Mouse (Mus musculus) limb, embryonic 10.5 days (tissue): ENCODE data around the gene Mpv17. TPM values are rescaled to one million over a fixed set of nuclear protein-coding genes. Genes with fewer than 3 reads are reported as not detected.
A peak's percentile ranks its signal among the peaks of the same experiment; 100 is the strongest.

Experiments
- DNase-seq: peaks from one replicate; pipeline ENCODE4 v3.0.0-alpha.2; 2017; ENCODE audit warnings: low spot score
- H3K27ac ChIP-seq: fragments of 300-500 bp; sonication (generic); 2 replicates; pipeline ENCODE4 v1.5.1; 2016; ENCODE audit warnings: mild to moderate bottlenecking
- H3K27me3 ChIP-seq: fragments of 300-500 bp; sonication (generic); 2 replicates; pipeline ENCODE4 v1.6.1; 2016; ENCODE audit warnings: low read depth, mild to moderate bottlenecking; ENCODE audit not compliant: poor library complexity, severe bottlenecking
- H3K36me3 ChIP-seq: fragments of 300-500 bp; sonication (generic); 2 replicates; pipeline ENCODE4 v1.6.1; 2016; ENCODE audit warnings: mild to moderate bottlenecking, moderate library complexity
- H3K4me1 ChIP-seq: fragments of 300-500 bp; sonication (generic); 2 replicates; pipeline ENCODE4 v1.6.1; 2016
- H3K4me3 ChIP-seq: fragments of 300-500 bp; sonication (generic); 2 replicates; pipeline ENCODE4 v1.5.1; 2016; ENCODE audit warnings: mild to moderate bottlenecking, moderate library complexity
- H3K9me3 ChIP-seq: fragments of 300-500 bp; sonication (generic); replicated peaks from 2 replicates; pipeline ENCODE4 v1.6.1; 2016; ENCODE audit warnings: mild to moderate bottlenecking
- WGBS: fragments of 180-500 bp; shearing (Covaris S2); methylation state at CpG from one replicate; pipeline ENCODE4 v1.1.7; 2016; 5-methylcytosine and 5-hydroxymethylcytosine counted together
- polyA plus RNA-seq: library from polyadenylated mRNA; unstranded; fragments of >200 nt; fragmentation: Nextera tagmentation; extraction: Ambion mirVana; gene quantifications from 2 replicates; pipeline ENCODE4 v1.2.1, GENCODE M21; 2016

Mpv17 gene
- polyA plus RNA-seq, 1 experiment from 2014 or later = 66.0 TPM

DNA sequence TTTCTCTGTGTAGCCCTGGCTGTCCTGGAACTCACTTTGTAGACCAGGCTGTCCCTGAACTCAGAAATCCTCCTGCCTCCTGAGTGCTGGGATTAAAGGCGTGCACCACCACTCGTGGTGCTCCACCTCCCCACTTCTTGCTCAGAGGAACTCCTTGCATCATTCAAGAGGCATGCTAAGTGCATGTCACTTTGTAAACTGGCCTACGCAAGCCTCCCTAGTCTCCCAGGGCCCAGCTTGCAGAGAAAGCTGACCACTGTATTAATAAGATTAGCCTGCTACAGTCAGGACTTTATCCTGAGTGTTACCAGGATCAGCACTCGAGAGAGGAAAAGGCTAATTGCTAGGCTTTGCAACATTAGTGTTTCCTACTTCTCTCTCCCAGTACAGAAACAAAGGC is 14.6 kb upstream of the Mpv17 start:
- no peak for DNase-seq
- Histone ChIP-seq H3K27ac (no peak overlapping the region), H3K9me3 (no peaks in the 10 kb centered on the region), H3K36me3 (peaks cover 97% of the 10 kb centered on the region), H3K27me3 (no peaks in the 10 kb centered on the region), H3K4me3 (no peak overlapping the region), H3K4me1 (no peaks in the 10 kb centered on the region)
- WGBS = 93% methylated on average over 4 of the region's 4 CpGs

DNA sequence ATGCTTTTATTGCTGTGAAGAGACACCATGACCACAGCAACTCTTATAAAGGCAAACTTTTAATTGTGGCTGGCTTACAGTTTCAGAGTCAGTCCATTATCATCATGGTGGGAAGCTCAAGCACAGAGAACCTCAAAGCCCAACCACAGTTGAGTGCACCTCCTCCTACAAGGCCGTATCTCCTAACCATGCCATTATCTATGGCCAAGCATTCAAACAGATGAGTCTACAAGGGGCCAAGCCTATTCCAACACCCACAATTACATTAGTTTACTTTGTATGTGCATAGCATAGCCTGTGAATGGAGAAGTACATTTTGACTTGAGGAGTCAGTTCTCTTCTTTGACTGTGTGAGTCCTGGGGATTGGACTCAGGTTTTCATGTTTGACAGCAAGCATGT is 10.8 kb upstream of the Mpv17 start:
- DNase-seq = no peak
- 90% methylated on average over 1 of the region's 1 CpGs for WGBS
- H3K4me3 ChIP-seq = no peak overlapping the region
- no peak overlapping the region for H3K27ac ChIP-seq
- no peaks in the 10 kb centered on the region for H3K9me3 ChIP-seq
- H3K4me1 ChIP-seq = no peaks in the 10 kb centered on the region
- H3K27me3 ChIP-seq = no peaks in the 10 kb centered on the region
- peaks cover 100% of the 10 kb centered on the region for H3K36me3 ChIP-seq

DNA sequence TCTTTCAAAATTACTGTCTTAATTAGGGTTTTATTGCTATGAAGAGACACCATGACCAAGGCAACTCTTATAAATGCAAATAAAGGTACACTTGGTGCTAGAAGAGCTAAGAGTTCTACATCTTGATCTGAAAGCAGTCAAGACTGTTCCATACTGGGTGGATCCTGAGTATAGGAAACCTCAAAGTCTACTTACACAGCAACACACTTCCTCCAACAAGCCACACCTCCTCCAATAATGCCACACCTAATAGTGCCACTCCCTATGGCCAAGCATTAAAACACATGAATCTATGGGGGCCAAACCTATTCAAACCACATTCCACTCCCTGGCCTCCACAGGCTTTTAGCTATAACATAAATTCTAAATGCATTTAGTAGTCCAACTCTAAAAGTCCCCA is 8.4 kb upstream of the Mpv17 start:
- no peak for DNase-seq
- Histone ChIP-seq H3K36me3 (peaks cover 100% of the 10 kb centered on the region), H3K9me3 (no peaks in the 10 kb centered on the region), H3K27me3 (no peaks in the 10 kb centered on the region), H3K4me3 (no peak overlapping the region), H3K4me1 (no peaks in the 10 kb centered on the region), H3K27ac (no peak overlapping the region)

DNA sequence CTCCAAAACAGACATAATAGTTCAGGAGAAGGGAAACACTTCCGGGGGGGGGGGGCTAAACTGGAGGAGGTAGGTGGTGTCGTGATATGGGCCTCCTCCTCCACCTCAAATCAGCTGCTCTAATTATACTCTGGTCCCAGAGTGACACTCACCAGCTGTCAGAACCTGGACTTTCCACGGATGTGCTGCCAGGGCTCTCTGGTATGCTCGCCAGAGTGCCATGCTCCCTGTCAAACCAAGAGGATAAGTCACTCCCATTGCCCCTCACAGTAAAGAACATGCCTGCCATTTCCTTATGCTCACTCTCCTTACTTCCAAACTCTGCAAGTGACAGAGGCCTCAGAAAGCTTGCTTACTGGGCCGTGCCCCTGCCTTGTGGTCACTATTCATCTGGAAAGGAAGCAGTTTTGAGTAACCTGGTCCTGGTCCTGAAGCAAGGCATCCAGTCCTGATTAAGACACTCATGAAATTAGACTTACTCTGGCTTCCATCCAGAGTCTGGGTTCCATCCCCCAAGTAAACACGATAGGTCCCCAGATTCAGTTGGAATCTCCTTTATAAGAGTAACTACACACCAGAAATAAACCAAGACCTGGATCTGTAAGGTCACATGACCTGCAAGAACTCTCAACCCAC is 417 bp downstream of the Mpv17 start:
- Histone ChIP-seq H3K36me3 (peaks cover 52% of the 10 kb centered on the region), H3K4me1 (peaks cover 13% of the 10 kb centered on the region), H3K27ac (peak overlapping the region; percentile 86), H3K9me3 (no peaks in the 10 kb centered on the region), H3K4me3 (peak overlapping the region; percentile 68), H3K27me3 (no peaks in the 10 kb centered on the region)
- DNase-seq = no peak
- WGBS = 41% methylated on average over 6 of the region's 6 CpGs

DNA sequence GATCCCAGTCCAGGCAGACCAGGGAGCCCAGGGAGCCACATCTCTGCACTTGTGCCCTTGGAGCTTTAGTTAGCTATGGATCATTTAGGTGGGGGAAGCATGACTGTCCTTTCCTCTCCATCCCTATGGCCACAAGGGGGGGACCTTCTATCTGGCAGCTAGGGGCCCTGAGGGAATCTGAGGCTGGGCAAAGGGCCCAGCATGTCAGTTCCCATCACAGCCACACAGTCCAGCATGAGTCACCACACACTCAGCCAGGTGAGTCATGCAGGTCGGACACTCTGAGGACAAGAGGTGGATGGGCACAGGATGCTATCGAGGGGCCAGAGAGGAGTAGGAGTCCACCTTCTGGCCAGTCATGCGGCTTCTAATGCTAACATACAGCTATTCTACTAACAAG is 2.3 kb downstream of the Mpv17 start:
- H3K36me3 ChIP-seq = peaks cover 37% of the 10 kb centered on the region
- no peaks in the 10 kb centered on the region for H3K9me3 ChIP-seq
- H3K4me3 ChIP-seq = no peak overlapping the region
- no peaks in the 10 kb centered on the region for H3K27me3 ChIP-seq
- H3K27ac ChIP-seq = no peak overlapping the region
- H3K4me1 ChIP-seq = peaks cover 13% of the 10 kb centered on the region
- WGBS = 88% methylated on average over 3 of the region's 3 CpGs
- DNase-seq = no peak

DNA sequence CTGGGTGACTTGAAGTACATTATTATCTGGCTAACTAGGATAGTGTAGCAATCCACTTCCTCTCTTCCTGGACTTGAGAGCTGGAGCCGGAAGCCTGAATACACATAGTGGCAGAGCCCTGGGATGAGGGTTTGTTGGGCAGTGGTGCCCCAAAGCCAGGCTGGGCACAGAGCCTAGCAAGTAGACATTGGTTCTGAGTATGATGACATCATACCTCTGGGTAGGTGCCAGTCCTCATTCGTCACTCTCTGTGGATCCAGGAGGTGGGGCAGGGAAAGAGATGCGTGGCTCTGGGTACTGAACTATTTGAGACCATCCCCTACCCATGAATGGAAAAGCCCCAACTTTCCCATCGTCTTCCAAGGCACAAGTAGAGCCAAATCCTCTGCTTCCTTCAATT is 4.3 kb downstream of the Mpv17 start:
- Histone ChIP-seq H3K27me3 (no peaks in the 10 kb centered on the region), H3K4me3 (no peak overlapping the region), H3K36me3 (peaks cover 35% of the 10 kb centered on the region), H3K4me1 (peaks cover 10% of the 10 kb centered on the region), H3K9me3 (no peaks in the 10 kb centered on the region), H3K27ac (no peak overlapping the region)
- 86% methylated on average over 4 of the region's 4 CpGs for WGBS
- no peak for DNase-seq

DNA sequence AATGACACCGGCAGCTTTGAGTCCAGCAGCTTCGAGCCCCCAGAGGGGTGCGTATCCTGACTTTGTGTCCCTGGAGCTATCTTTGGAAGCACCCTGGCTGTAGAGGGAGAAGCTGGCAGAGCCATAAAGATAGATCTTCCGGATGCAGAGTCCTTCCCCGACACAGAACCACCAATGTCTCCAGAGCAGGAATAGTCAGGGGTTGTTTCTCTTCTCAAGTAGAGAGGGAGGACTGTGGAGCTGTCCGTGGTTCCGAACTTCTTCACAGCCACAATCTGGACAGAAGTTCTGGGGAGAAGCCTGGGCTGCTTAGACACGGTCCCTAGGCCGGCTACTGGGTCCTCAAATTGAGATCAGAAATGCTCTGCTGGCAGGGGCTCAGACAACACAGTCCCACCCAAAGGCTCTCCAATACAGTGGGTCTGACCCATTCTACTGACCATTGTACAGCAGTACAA is 15.1 kb downstream of the Mpv17 start:
- H3K27me3 ChIP-seq = peaks cover 65% of the 10 kb centered on the region
- no peaks in the 10 kb centered on the region for H3K9me3 ChIP-seq
- H3K36me3 ChIP-seq = peaks cover 15% of the 10 kb centered on the region
- peak; percentile 58 for DNase-seq
- no peak overlapping the region for H3K4me3 ChIP-seq
- 18% methylated on average over 9 of the region's 9 CpGs for WGBS
- H3K4me1 ChIP-seq = peaks cover 25% of the 10 kb centered on the region
- H3K27ac ChIP-seq = no peak overlapping the region

DNA sequence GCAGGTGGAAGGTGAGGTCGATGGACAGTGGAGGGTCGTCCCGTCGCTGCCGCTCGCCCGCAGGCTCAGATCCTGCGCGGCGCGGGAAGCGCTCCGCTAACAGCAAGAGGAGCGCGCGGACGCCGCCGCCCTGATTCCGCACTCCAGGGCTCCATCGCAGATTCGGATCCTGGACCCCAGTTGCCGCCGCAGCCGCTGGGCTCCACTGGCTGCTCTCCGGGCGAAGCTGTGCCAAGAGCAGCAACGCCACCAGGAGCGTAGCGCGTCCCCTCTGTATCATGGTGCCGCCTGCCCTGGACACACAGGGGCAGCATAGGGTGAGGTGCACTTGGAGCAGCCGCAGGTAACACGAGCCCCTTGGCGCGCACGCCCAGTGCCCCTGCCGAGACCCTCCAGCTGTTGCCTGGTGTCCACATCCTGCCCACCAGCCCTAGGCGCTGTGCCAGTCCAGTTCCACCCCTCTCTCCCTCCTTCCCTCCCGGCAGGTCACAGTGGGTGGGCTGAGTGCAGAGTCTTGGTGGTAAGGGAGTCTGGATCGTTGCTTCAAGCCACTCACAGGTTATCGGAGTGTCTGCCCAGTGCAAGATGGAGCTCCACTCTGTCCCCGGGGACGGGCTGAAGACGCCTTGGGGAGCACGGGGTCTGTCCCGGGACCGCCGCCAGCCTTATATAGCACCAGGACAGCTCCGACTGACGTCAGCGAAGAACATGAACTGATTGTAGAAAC is 15.6 kb downstream of the Mpv17 start, which contains the start of gene Ucn:
Gene Ucn, minus strand, starts transcription at position 589 of the 727 bp plus-strand sequence.
- Histone ChIP-seq H3K36me3 (peaks cover 11% of the 10 kb centered on the region), H3K9me3 (no peaks in the 10 kb centered on the region), H3K4me1 (peaks cover 25% of the 10 kb centered on the region), H3K4me3 (peak within 1 kb of the TSS; percentile 34), H3K27me3 (peaks cover 71% of the 10 kb centered on the region), H3K27ac (no peak within 1 kb of the TSS)
- 3% methylated on average over 52 of the region's 52 CpGs for WGBS
- peak; percentile 49 for DNase-seq

DNA sequence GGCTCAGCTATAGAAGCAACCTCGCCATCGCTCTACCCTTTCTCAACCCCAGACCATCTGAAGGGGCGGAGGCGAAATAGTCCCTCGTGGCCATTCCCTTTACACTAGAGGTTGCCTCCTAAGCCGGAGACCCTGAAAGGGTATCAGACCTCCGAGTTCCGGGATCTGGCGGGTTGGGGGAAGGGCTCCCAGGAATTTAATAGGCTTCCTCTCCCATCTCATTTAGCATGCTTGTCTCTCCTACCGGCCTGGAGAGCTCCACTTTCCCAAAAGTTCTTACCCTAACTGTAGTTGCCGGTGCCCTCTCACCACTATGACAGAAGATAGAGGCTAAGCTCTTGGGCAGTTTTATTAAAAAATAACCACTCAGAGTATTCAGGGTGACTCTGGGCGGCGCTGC is 16.4 kb downstream of the Mpv17 start:
- DNase-seq = peak; percentile 39
- H3K27me3 ChIP-seq = peaks cover 74% of the 10 kb centered on the region
- no peak overlapping the region for H3K27ac ChIP-seq
- H3K4me1 ChIP-seq = peaks cover 25% of the 10 kb centered on the region
- H3K4me3 ChIP-seq = peak overlapping the region; percentile 34
- 2% methylated on average over 13 of the region's 13 CpGs for WGBS
- no peaks in the 10 kb centered on the region for H3K9me3 ChIP-seq
- peaks cover 9% of the 10 kb centered on the region for H3K36me3 ChIP-seq

DNA sequence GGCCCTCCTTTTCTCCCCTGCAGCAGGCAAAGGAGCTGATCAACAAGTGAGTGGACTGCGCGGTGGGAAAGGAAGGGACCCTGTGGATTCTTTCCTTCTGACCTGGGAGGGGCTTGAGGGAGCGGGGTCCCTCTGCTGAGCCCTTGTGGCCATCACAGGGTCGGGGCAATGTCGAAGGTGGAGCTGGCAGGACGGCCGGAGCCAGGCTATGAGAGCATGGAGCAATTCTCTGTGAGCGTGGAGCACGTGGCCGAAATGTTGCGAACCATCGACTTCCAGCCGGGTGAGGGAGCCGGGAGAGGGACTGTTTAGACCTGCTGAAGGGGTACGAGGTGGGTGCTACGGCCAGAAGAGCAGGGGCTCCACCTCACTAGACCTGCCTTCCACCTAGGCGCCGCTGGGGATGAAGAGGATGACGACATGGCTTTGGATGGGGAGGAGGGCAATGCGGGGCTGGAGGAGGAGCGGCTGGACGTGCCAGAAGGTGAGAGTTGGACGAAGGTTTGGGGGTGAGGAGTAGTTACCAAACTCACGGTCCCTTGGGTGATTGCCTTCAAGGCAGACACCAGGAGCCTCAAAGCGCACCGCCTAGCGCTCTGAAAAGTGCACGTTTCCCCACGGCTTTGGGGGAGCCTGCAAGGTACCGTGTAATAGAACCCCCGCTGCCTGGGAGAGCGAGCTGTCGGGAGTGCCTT is 17.2 kb downstream of the Mpv17 start:
- Histone ChIP-seq H3K4me1 (peaks cover 25% of the 10 kb centered on the region), H3K9me3 (no peaks in the 10 kb centered on the region), H3K27ac (no peak overlapping the region), H3K36me3 (peaks cover 7% of the 10 kb centered on the region), H3K27me3 (peaks cover 77% of the 10 kb centered on the region), H3K4me3 (peak overlapping the region; percentile 34)
- peak; percentile 51 for DNase-seq
- under 1% methylated on average over 33 of the region's 33 CpGs for WGBS

DNA sequence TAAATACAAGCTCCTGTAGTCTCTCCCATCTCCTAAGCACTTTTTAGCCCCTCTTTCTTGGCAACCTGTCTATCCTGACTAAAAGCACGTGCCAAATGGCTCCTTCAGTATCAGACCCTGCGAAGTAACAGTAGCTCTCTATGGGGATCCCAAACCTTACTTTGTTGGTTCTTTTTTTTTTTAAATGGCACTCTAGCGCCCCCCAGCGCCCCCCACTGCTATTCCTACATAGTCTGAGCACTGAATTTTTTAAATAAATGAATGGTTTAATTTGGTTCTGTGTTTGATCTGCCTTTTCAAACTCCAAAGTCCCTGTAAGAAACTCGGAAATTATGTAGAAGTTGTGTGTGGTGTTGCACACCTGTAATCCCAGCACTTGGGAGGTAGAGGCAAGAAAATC is 28.0 kb downstream of the Mpv17 start:
- Histone ChIP-seq H3K36me3 (no peaks in the 10 kb centered on the region), H3K4me3 (no peak overlapping the region), H3K9me3 (no peaks in the 10 kb centered on the region), H3K27ac (no peak overlapping the region), H3K4me1 (0 out of 2 replicates have a peak, but pooled peaks cover 4% of the 10 kb centered on the region), H3K27me3 (0 out of 2 replicates have a peak, but pooled peaks cover 5% of the 10 kb centered on the region)
- WGBS = 34% methylated on average over 5 of the region's 5 CpGs
- no peak for DNase-seq

DNA sequence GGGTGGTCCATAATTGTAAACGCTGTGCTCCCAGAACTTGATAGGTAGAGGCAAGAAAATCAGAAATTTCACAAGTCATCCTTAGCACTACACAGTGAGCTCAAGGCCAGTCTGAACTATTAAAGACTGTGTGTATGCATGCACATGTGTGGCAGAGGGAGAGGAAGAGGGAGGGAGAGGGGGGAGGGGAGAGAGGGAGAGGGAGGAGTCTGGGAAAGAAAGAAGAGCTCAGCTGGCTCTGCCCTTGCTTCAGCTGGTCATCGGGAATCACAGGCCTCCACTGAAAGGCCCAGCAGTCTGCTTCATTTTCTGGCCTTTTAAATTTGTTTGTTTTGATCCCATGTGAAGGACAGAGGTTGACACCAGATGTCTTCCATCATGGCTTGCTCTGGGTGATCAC is 30.6 kb downstream of the Mpv17 start:
- no peak for DNase-seq
- no peaks in the 10 kb centered on the region for H3K36me3 ChIP-seq
- H3K4me3 ChIP-seq = no peak overlapping the region
- WGBS = 58% methylated on average over 2 of the region's 2 CpGs
- H3K27ac ChIP-seq = no peak overlapping the region
- no peaks in the 10 kb centered on the region for H3K9me3 ChIP-seq
- 0 out of 2 replicates have a peak, but pooled peaks cover 4% of the 10 kb centered on the region for H3K4me1 ChIP-seq
- no peaks in the 10 kb centered on the region for H3K27me3 ChIP-seq

DNA sequence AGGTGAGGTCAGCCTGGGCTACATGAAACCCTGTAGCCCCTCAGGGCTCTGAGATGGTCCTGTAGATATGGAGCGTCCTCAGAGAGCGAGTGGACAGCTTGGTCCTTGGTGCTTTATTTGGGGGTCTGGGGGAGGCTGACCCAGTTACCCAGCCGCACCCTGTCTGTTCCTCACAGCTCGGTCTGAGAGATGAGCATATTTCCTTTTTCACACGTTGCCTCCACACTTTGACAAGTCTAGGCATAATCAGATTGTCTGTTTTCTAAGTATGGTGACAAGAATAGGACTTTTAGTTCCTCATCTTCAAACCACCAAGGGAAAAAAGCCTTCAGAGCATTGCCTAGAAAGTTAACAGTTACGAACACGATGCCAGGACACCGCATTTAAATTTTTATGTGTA is 32.9 kb downstream of the Mpv17 start:
- no peak overlapping the region for H3K27ac ChIP-seq

More for the DNA sequence above, 32.9 kb downstream of the Mpv17 start:
- Histone ChIP-seq H3K4me1 (0 out of 2 replicates have a peak, but pooled peaks cover 4% of the 10 kb centered on the region), H3K27me3 (peaks cover 10% of the 10 kb centered on the region), H3K4me3 (no peak overlapping the region), H3K36me3 (no peaks in the 10 kb centered on the region), H3K9me3 (no peaks in the 10 kb centered on the region)
- no peak for DNase-seq
- WGBS = 89% methylated on average over 8 of the region's 8 CpGs
